Mouse (Mus musculus): ENCODE measurements around the gene Tnni3k. TPM values are rescaled to one million over a fixed set of nuclear protein-coding genes. Genes with fewer than 3 reads are reported as not detected.

Gene Tnni3k
- total RNA-seq, 2 experiments from 2014 or later = not detected

DNA sequence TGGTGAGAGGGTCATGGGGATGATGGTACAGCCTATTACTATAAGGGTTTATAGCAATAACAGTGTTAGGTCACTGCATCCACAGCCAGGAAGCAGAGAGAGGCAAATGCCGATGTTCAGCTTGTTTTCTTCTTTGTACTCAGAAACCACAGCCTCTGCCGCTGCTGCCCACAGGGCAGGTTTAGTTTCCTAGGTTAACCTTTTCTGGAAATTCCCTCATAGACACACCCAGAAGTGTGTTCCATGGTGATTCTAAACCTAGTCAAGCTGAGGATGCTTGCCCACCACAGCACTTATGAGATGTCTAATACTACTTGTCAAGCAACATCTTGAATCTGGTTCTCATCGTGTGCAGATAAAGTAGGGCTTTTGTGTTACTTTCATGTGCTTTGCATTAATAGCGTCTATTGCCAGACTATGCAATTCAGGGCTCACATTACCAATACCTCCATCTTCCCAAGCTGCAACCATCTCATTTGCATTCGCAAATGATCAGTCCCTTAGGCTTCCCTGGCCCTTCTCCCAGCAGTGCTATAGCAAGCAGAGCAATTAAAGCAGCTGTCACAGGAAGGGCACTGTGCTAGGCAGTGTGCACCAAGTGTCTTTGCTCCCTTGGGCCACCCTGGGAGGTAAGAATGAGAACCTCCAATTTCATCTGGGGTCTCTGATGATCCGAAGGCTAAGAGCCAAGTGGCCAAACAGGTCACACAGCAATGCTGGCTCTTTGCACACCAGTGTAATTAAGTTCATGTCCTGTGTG lies 276.2 kb downstream of the Tnni3k start:
- intact Hi-C loops (cut with DNase I) = no loop called here
- no peak for DNase-seq

DNA sequence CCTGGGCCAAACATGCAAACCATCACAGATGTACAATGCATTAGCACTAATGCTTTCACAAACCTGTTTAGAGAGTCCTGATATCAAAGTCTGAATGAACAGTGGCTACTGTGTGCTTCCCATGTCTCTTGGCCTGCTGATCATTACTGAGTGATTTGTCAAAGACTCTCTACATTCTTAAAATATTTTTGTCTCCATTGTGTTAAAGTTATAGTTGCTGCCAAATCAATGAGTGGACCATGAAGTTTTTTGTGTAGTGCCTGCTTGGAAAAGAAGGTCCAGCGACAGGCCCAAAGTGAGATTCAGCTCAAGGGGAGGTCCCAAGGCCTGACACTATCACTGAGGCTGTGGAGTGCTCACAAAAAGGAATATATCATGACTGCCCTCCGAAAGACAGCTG lies 283.6 kb downstream of the Tnni3k start:
- DNase-seq = no peak
- intact Hi-C loops (cut with DNase I) = no loop called here

DNA sequence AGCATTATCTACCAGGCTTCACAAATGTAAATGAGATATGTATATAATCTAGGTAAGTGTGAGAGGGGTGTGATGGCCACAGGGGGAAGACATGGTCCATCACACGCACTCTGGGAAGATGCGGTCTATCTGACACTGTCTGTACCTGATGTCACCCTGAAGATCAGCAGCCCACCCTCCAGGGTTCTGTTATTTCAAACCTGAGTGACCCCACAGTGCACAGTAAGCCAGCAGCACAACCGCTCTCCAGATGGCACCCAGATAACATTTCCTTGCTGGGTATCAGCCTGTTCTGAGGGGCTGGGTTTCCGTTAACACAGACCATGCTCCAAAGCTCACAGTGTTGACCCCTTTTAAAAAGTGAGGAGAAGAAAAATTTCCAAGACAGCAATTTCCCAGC lies 288.9 kb downstream of the Tnni3k start:
- intact Hi-C loops (cut with DNase I) = no loop called here
- no peak for DNase-seq

DNA sequence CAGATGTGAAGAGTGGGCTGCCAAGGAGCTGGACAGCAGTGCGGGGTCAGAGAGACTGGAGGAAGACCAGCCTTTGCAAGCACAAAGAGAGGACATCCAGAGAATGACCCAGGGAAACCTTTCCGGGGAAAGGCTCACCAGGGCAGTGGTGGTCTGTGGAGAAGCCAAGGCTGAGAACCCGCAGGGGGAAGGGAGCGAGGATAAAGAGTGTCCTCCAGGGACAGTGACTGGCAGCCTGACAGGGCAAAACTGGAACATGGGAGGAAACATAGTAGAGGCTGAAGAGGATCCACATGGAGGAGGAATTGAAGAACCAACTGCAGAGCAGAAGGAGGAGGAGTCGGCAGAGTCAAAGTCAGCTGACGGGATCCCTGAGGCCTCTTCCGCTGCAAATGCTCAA lies 291.1 kb downstream of the Tnni3k start:
- no peak for DNase-seq

DNA sequence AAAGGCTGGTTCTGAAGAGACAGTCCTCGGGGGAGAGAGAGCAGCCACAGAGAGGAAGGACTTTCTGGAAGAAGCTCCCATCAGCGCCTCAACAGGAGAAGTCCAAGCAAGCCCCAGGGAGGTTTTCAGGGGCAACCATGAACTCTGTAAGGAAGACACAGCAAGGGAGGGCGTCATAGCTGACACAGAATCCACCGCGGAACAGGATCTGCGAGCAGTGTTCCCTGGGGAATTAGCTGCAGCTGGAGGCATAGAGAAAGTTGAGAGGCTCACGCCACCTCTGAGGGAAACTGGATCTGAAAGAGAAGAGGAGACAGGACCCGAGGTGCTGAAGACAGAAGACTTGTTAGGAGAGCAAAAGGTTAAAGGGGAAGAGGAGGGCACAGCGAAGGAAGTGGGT lies 291.8 kb downstream of the Tnni3k start:
- DNase-seq = no peak
- intact Hi-C loops (cut with DNase I) = no loop called here

More for the DNA sequence above, 291.1 kb downstream of the Tnni3k start:
- intact Hi-C loops (cut with DNase I) = no loop called here

DNA sequence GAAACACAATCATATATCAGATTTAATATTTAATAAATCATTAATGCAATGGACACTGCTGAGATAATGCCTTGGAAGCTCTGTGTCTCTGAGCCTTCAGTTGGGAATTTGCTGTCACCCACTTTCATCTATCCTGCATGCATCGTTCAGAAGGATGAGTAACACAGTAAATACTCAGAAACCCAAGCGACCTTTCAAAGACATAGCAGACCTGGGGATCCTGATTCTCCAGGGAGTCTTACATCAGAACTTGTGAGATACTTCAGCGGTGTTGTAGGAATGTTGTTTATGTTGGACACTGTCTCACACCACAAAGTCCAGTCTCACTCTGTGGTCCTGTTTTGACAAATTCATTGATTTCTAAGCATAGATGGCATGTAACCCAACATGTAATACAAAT lies 294.1 kb downstream of the Tnni3k start:
- intact Hi-C loops (cut with DNase I) = no loop called here
- DNase-seq = no peak

DNA sequence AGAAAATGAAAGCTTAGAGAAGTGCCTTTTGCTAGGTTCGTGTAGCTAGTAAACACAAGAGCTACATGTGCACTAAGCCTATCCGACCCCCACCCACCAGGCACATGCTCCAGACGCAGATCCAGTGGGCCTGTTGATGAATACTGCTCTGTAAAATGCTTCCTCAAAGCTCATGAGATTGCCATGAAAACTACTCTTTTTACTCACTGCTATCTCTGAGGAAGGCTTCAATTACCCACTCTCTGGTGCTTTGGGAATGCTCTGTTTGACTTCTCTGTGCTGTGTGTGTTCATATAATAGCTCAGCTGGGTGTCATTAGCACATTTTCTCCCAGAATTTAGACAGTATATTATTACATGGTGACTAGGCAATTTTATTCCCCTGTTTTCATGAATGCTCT lies 297.1 kb downstream of the Tnni3k start:
- no peak for DNase-seq
- intact Hi-C loops (cut with DNase I) = no loop called here

DNA sequence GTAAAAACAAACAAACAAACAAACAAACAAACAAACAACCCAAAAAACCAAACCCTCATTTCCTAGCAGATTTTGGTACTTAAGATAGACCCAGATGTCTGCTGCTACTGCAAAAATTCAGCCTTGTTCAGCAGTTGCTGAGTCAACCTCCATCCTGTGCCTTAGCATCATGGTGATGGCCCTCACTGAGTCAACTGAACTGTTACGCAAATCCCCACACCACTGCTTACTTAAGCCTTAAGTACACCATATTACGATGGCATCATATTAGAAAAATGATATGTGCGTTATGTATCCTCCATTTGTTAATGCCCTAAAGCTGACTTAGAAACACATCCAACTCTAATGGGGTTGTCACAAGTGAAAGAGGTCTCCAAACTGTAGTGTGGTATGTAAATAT lies 300.0 kb downstream of the Tnni3k start:
- intact Hi-C loops (cut with DNase I) = no loop called here

DNA sequence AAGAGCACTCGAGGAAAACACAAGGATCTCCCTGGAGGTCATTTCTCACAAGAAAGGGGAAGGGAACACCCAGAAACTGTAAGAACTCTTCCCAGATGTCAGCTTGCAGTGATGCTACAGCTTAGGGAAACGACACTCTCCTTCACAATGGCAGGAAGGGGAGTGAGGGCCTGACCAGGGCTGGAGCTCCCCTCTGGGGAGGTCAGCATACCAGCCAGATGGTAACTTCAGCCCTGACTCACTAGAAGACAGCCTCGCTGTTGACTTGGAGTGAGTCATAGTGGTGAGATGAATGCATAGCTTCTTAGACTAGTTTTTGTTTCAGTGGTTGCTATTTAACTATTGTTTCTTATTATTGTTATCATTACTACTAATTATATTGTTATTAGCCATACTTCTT lies 300.7 kb downstream of the Tnni3k start:
- no peak for DNase-seq
- intact Hi-C loops (cut with DNase I) = no loop called here

More for the DNA sequence above, 300.0 kb downstream of the Tnni3k start:
- no peak for DNase-seq

DNA sequence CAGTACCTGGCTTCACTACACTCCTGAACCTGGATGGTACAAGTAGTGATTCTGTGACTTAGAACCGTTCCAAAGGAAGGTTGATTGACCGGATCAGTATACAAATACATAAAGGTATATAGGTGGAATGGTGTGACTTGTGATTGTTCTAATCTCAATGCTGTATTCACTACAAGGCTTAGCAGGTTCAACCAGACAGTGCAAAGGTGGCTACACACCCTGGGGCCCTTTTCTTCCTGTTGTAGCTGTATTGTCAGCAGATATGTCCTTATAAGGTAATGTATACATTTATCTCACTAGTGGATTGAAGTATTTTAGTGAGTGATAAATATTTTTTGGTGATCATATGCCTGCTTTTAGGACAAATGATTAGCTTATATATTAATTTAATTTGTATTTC lies 310.9 kb downstream of the Tnni3k start:
- intact Hi-C loops (cut with DNase I) = no loop called here
- no peak for DNase-seq

DNA sequence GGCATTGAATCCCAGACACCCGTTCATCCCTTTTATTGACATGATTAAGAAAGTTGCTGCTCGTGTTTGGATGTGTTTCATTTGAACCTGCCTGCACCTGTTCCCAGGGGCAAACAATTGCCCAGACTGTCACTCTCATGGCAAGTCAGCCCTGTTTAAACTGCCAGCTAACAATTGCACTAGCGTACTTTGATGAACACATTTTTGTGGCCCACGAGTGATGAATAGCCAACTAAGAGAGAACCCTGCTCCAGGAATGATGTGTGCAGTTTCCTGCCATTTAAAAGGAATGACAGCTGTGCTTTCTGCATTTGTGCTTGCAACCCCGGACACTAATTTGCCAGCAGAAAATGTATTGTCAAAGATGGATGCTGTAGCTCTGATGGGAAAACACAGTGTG lies 312.3 kb downstream of the Tnni3k start:
- no peak for DNase-seq
- intact Hi-C loops (cut with DNase I) = no loop called here

DNA sequence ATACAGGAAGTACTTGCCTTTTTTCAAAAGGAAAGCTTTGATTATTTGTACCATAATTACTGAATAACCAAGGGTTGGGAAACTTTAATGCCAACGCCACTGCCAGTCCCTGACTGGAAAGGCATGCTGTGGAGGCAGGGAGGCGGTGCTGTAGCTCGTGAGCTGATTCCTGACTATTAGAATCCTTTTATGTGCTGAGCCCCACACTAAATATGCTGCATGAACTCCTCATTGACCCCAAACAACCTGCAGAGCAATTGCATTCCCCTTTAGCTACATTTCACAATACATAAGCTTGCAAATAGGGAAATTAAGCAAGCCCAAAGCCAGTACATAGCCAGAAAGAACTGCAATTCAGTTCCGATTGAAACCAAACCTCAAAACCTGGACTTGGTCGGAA lies 313.7 kb downstream of the Tnni3k start:
- intact Hi-C loops (cut with DNase I) = no loop called here
- no peak for DNase-seq

Other genes starting within 250 kb of the Tnni3k start
- 1 to 10 TPM; 3.5 to 6.5 TPM for gene Fpgt, start 38.0 kb upstream of the Tnni3k start, total RNA-seq (2021)
- gene Lrriq3, start 38.0 kb upstream of the Tnni3k start, total RNA-seq (2021) = under 1 TPM; 0.32 to 0.54 TPM